Mouse (Mus musculus) limb, embryonic 15.5 days (tissue): ENCODE results near the gene Mtss1l. TPM values are rescaled to one million over a fixed set of nuclear protein-coding genes. Genes with fewer than 3 reads are reported as not detected.
A peak's percentile ranks its signal among the peaks of the same experiment; 100 is the strongest.
"Not testable (repeated sequence)": the region's sequence is repeated elsewhere in the genome, so short reads cannot be mapped to it uniquely, and the experiment has no call there.

Experiments
- ATAC-seq: fragments of 200-750 bp; cut with Nextera tagmentation; 2 replicates; pipeline ENCODE4 v1.8.0; 2017; ENCODE audit warnings: low read depth, moderate TSS enrichment; ENCODE audit not compliant: insufficient number of reproducible peaks, low FRiP score, low TSS enrichment
- H3K27ac ChIP-seq: fragments of 300-500 bp; sonication (generic); 2 replicates; pipeline ENCODE4 v1.5.1; 2015; ENCODE audit warnings: moderate library complexity, mild to moderate bottlenecking, inconsistent platforms
- H3K27me3 ChIP-seq: fragments of 300-500 bp; sonication (generic); 2 replicates; pipeline ENCODE4 v1.6.1; 2015; ENCODE audit warnings: inconsistent platforms
- H3K36me3 ChIP-seq: fragments of 300-500 bp; sonication (generic); 2 replicates; pipeline ENCODE4 v1.6.1; 2015; ENCODE audit warnings: inconsistent platforms
- H3K4me1 ChIP-seq: fragments of 300-500 bp; sonication (generic); 2 replicates; pipeline ENCODE4 v1.6.1; 2015; ENCODE audit warnings: inconsistent platforms
- H3K4me2 ChIP-seq: fragments of 300-500 bp; sonication (generic); 2 replicates; pipeline ENCODE4 v1.6.1; 2015; ENCODE audit warnings: mild to moderate bottlenecking, inconsistent platforms
- H3K4me3 ChIP-seq: fragments of 300-500 bp; sonication (generic); 2 replicates; pipeline ENCODE4 v1.5.1; 2015; ENCODE audit warnings: mild to moderate bottlenecking, inconsistent platforms
- H3K9ac ChIP-seq: fragments of 300-500 bp; sonication (generic); 2 replicates; pipeline ENCODE4 v1.6.1; 2015; ENCODE audit warnings: inconsistent platforms
- H3K9me3 ChIP-seq: fragments of 300-500 bp; sonication (generic); 2 replicates; pipeline ENCODE4 v1.6.1; 2016; ENCODE audit warnings: inconsistent platforms
- WGBS: fragments of 180-500 bp; shearing (Covaris S2); methylation state at CpG from one replicate; pipeline ENCODE4 v1.1.7; 2015; 5-methylcytosine and 5-hydroxymethylcytosine counted together
- polyA plus RNA-seq: library from polyadenylated mRNA; unstranded; fragments of >200 nt; fragmentation: Nextera tagmentation; extraction: Ambion mirVana; gene quantifications from 2 replicates; pipeline ENCODE4 v1.2.1, GENCODE M21; 2015

Gene Mtss1l
- polyA plus RNA-seq, 1 experiment from 2014 or later: 10.2 TPM

GRCm38 (mm10) chr8:110772452-110772851 lies 51.2 kb downstream of the Mtss1l start:
- Histone ChIP-seq H3K4me2 (no peak overlapping the region), H3K36me3 (no peaks in the 10 kb centered on the region), H3K27ac (no peak overlapping the region), H3K9ac (no peak overlapping the region), H3K27me3 (no peaks in the 10 kb centered on the region), H3K4me3 (no peak overlapping the region), H3K4me1 (0 out of 2 replicates have a peak, but pooled peaks cover 3% of the 10 kb centered on the region), H3K9me3 (no peaks in the 10 kb centered on the region)
- no peak for ATAC-seq
- 65% methylated on average over 7 of the region's 7 CpGs for WGBS

GRCm38 (mm10) chr8:110774047-110774446 lies 52.8 kb downstream of the Mtss1l start:
- Histone ChIP-seq H3K4me1 (0 out of 2 replicates have a peak, but pooled peaks cover 3% of the 10 kb centered on the region), H3K27ac (no peak overlapping the region), H3K4me2 (no peak overlapping the region), H3K4me3 (no peak overlapping the region), H3K9me3 (no peaks in the 10 kb centered on the region), H3K27me3 (no peaks in the 10 kb centered on the region), H3K36me3 (no peaks in the 10 kb centered on the region), H3K9ac (no peak overlapping the region)
- no peak for ATAC-seq
- 59% methylated on average over 3 of the region's 3 CpGs for WGBS

GRCm38 (mm10) chr8:110774725-110775124 lies 53.4 kb downstream of the Mtss1l start:
- Histone ChIP-seq H3K9ac (no peak overlapping the region), H3K36me3 (no peaks in the 10 kb centered on the region), H3K9me3 (no peaks in the 10 kb centered on the region), H3K4me2 (no peak overlapping the region), H3K27me3 (no peaks in the 10 kb centered on the region), H3K4me3 (no peak overlapping the region), H3K27ac (no peak overlapping the region), H3K4me1 (0 out of 2 replicates have a peak, but pooled peaks cover 4% of the 10 kb centered on the region)
- WGBS: 90% methylated on average over 6 of the region's 6 CpGs
- ATAC-seq: no peak

GRCm38 (mm10) chr8:110775316-110775715 lies 54.0 kb downstream of the Mtss1l start:
- Histone ChIP-seq H3K4me3 (no peak overlapping the region), H3K9me3 (no peaks in the 10 kb centered on the region), H3K9ac (no peak overlapping the region), H3K27ac (no peak overlapping the region), H3K36me3 (no peaks in the 10 kb centered on the region), H3K27me3 (no peaks in the 10 kb centered on the region), H3K4me1 (0 out of 2 replicates have a peak, but pooled peaks cover 4% of the 10 kb centered on the region), H3K4me2 (no peak overlapping the region)
- ATAC-seq: no peak
- WGBS: 74% methylated on average over 8 of the region's 8 CpGs

- Histone ChIP-seq H3K9me3 (no peaks in the 10 kb centered on the region), H3K4me2 (no peak overlapping the region), H3K27ac (no peak overlapping the region), H3K27me3 (no peaks in the 10 kb centered on the region), H3K4me1 (0 out of 2 replicates have a peak, but pooled peaks cover 4% of the 10 kb centered on the region), H3K36me3 (no peaks in the 10 kb centered on the region), H3K4me3 (no peak overlapping the region), H3K9ac (no peak overlapping the region)
- WGBS: 87% methylated on average over 3 of the region's 3 CpGs
- ATAC-seq: no peak
These were observed 54.4 kb downstream of the Mtss1l start for GRCm38 (mm10) chr8:110775721-110776120.

GRCm38 (mm10) chr8:110776335-110776734 lies 55.1 kb downstream of the Mtss1l start:
- WGBS: 95% methylated on average over 3 of the region's 3 CpGs
- Histone ChIP-seq H3K4me1 (0 out of 2 replicates have a peak, but pooled peaks cover 4% of the 10 kb centered on the region), H3K27me3 (no peaks in the 10 kb centered on the region), H3K36me3 (no peaks in the 10 kb centered on the region), H3K4me3 (no peak overlapping the region), H3K9ac (no peak overlapping the region), H3K4me2 (no peak overlapping the region), H3K9me3 (no peaks in the 10 kb centered on the region), H3K27ac (no peak overlapping the region)
- no peak for ATAC-seq

- 64% methylated on average over 13 of the region's 13 CpGs for WGBS
These were observed 58.8 kb downstream of the Mtss1l start for GRCm38 (mm10) chr8:110779924-110780718.

GRCm38 (mm10) chr8:110785366-110785765 lies 64.1 kb downstream of the Mtss1l start:
- WGBS: 54% methylated on average over 2 of the region's 2 CpGs
- no peak overlapping the region for H3K4me3 ChIP-seq
- no peak overlapping the region for H3K27ac ChIP-seq
- no peaks in the 10 kb centered on the region for H3K9me3 ChIP-seq
- H3K36me3 ChIP-seq: no peaks in the 10 kb centered on the region
- peaks cover 15% of the 10 kb centered on the region for H3K4me1 ChIP-seq
- no peak overlapping the region for H3K4me2 ChIP-seq
- no peak for ATAC-seq
- no peak overlapping the region for H3K9ac ChIP-seq
- no peaks in the 10 kb centered on the region for H3K27me3 ChIP-seq

More at GRCm38 (mm10) chr8:110779924-110780718, 58.8 kb downstream of the Mtss1l start:
- Histone ChIP-seq H3K4me1 (0 out of 2 replicates have a peak, but pooled peaks cover 2% of the 10 kb centered on the region), H3K36me3 (no peaks in the 10 kb centered on the region), H3K4me2 (no peak overlapping the region), H3K9me3 (no peaks in the 10 kb centered on the region), H3K27me3 (no peaks in the 10 kb centered on the region), H3K27ac (no peak overlapping the region), H3K9ac (no peak overlapping the region), H3K4me3 (no peak overlapping the region)
- ATAC-seq: no peak

- not testable (repeated sequence) for H3K36me3 ChIP-seq, H3K27me3 ChIP-seq, H3K4me3 ChIP-seq, H3K9ac ChIP-seq, H3K9me3 ChIP-seq, H3K27ac ChIP-seq, H3K4me2 ChIP-seq, ATAC-seq
- WGBS: 76% methylated on average over 7 of the region's 7 CpGs
- peaks cover 15% of the 10 kb centered on the region for H3K4me1 ChIP-seq
These were observed 65.2 kb downstream of the Mtss1l start for GRCm38 (mm10) chr8:110786501-110786900.

GRCm38 (mm10) chr8:110786934-110787333 lies 65.7 kb downstream of the Mtss1l start:
- Histone ChIP-seq H3K9me3 (no peaks in the 10 kb centered on the region), H3K4me1 (peaks cover 15% of the 10 kb centered on the region), H3K9ac (no peak overlapping the region), H3K36me3 (no peaks in the 10 kb centered on the region), H3K27me3 (no peaks in the 10 kb centered on the region), H3K4me2 (no peak overlapping the region), H3K4me3 (no peak overlapping the region), H3K27ac (no peak overlapping the region)
- ATAC-seq: no peak
- 75% methylated on average over 8 of the region's 8 CpGs for WGBS

GRCm38 (mm10) chr8:110787411-110787954 lies 66.2 kb downstream of the Mtss1l start:
- no peak overlapping the region for H3K4me2 ChIP-seq
- no peaks in the 10 kb centered on the region for H3K9me3 ChIP-seq
- H3K4me3 ChIP-seq: no peak overlapping the region
- H3K27ac ChIP-seq: no peak overlapping the region
- H3K36me3 ChIP-seq: no peaks in the 10 kb centered on the region
- H3K27me3 ChIP-seq: no peaks in the 10 kb centered on the region
- WGBS: 76% methylated on average over 9 of the region's 9 CpGs
- H3K9ac ChIP-seq: no peak overlapping the region
- peaks cover 15% of the 10 kb centered on the region for H3K4me1 ChIP-seq
- no peak for ATAC-seq

- peaks cover 26% of the 10 kb centered on the region for H3K4me1 ChIP-seq
- no peaks in the 10 kb centered on the region for H3K36me3 ChIP-seq
- peak overlapping the region; percentile 65; the same call in 1 of the 2 replicates for H3K27ac ChIP-seq
- H3K9me3 ChIP-seq: no peaks in the 10 kb centered on the region
- H3K27me3 ChIP-seq: no peaks in the 10 kb centered on the region
- WGBS: 62% methylated on average over 12 of the region's 12 CpGs
- ATAC-seq: no peak
- no peak overlapping the region for H3K4me2 ChIP-seq
- H3K9ac ChIP-seq: no peak overlapping the region
- H3K4me3 ChIP-seq: no peak overlapping the region
These were observed 67.7 kb downstream of the Mtss1l start for GRCm38 (mm10) chr8:110788981-110789380.
